Mouse (Mus musculus) brain, embryonic 14.5 days (tissue): ENCODE data around the gene Magoh. TPM values are rescaled to one million over a fixed set of nuclear protein-coding genes. Genes with fewer than 3 reads are reported as not detected.

Experiments
- DNase-seq: peaks from one replicate; pipeline ENCODE4 v3.0.0-alpha.2; 2011; ENCODE audit warnings: low read depth
- CTCF ChIP-seq: fragments of 200-500 bp; IDR thresholded peaks from 2 replicates; pipeline ENCODE4 v1.5.1; 2012; ENCODE audit warnings: inconsistent platforms, mild to moderate bottlenecking, moderate library complexity, borderline replicate concordance; ENCODE audit not compliant: insufficient read depth, insufficient read length; ENCODE audit errors: extremely low read depth
- POLR2A ChIP-seq: fragments of 200-500 bp; IDR thresholded peaks from 2 replicates; pipeline ENCODE4 v1.6.1; 2012; ENCODE audit warnings: mild to moderate bottlenecking, inconsistent platforms, borderline replicate concordance; ENCODE audit not compliant: poor library complexity, insufficient read depth, insufficient read length, severe bottlenecking; ENCODE audit errors: extremely low read depth
- polyA plus RNA-seq: library from polyadenylated mRNA; depleted of rRNA; stranded (reverse); fragments of >200 nt; gene quantifications from 2 replicates; pipeline ENCODE4 v1.2.3, GENCODE M21; 2012; rRNA removed

The Magoh gene
- polyA plus RNA-seq, 1 experiment, result 106 TPM

DNA sequence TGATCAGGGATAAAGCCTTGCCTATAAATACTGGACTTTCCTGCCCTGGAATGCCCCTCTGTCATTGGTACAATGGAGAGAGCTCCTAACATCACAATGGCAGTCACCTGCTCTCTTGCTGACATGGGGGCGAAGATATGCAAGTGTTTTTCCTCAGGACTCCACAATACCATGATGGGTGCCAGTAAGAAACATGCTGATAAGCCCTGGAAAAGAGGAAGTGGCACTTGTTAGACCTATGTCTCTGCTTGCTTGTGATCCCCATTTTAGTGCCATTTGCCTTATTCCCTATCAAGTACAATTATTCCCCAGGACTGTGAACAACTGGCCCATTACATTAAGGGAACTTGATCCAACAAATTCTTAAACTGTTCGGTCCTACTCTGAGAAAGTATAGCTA is 49.2 kb downstream of the Magoh start:
- no peak for DNase-seq
- TF ChIP-seq POLR2A (no peak), CTCF (no peak)

DNA sequence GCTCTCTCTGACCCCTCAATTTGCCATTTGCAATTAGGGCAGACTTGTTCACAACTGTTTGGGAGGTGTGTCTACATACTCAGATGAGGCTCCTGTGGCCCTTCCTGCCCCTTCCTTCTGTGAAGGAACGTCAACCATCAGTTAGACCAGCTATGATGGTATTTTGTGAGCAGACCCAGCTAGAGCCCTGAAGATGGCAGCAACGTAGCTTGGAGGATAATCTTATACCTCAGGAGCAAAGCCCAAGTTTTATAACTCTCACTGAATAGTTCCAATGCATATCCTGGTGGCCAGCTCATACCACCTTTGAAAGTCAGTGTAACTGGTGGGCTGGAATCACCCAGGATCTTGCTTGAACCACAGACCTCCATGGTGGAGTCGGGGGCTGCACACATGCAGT is 51.9 kb downstream of the Magoh start:
- TF ChIP-seq POLR2A (no peak), CTCF (no peak)
- DNase-seq, result no peak

DNA sequence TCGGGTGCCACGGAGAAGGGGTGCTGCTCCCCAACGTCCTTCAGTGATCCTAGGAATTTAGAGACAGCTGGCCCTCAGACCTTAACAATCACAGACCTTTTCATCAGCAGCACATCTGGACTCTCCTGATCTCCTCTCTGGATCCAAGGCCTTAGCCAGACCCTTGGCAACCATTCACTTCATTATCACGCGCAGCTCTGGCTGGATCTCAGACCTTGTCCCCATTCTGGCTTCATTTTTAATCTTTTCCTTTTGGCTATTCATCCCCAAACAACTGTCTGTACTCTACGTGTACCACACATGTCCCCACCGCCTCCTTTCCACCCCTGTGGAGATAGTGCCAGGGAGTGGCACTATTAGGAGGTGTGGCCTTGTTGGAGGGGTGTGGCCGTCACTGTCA is 53.7 kb downstream of the Magoh start:
- DNase-seq, result no peak
- no peak for TF ChIP-seq CTCF
- TF ChIP-seq POLR2A, result no peak

DNA sequence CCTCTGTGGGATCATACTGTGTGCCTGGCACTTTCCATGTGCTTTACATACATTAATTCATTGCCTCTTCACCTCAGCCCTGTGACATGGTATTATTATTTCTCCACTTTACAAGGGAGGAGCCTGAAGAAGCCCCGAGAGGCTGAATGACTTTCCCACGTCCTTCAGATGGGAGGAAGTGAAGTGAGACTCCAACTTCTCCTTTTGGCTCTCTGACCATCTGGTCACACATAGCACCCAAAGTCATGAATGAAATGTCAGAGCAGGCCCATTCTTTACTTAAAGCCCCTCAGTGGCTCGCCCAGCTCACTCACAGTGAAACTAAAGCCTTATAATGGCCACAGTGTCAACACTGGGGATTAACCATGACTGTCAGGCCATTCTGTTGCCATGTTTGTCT is 55.7 kb downstream of the Magoh start:
- DNase-seq, result no peak
- TF ChIP-seq POLR2A, result no peak
- no peak for TF ChIP-seq CTCF

Other genes starting within 250 kb of the Magoh start
- 61.0 and 82.4 TPM in 2 replicates for gene Dmrtb1, start 195.5 kb upstream of the Magoh start, polyA plus RNA-seq
- 129 and 146 TPM in 2 replicates for gene Lrp8, start 77.5 kb upstream of the Magoh start, polyA plus RNA-seq
- gene 0610037L13Rik, start 10.1 kb downstream of the Magoh start, polyA plus RNA-seq, result 91.0 and 114 TPM in 2 replicates
- gene Cpt2, start 43.9 kb downstream of the Magoh start, polyA plus RNA-seq, result 14.1 and 15.6 TPM in 2 replicates
- gene Slc1a7, start 88.6 kb downstream of the Magoh start, polyA plus RNA-seq, result 0.08 and 0.10 TPM in 2 replicates
- gene Podn, start 216.7 kb downstream of the Magoh start, polyA plus RNA-seq, result 2.2 and 2.8 TPM in 2 replicates